In the genomic region with DNA sequence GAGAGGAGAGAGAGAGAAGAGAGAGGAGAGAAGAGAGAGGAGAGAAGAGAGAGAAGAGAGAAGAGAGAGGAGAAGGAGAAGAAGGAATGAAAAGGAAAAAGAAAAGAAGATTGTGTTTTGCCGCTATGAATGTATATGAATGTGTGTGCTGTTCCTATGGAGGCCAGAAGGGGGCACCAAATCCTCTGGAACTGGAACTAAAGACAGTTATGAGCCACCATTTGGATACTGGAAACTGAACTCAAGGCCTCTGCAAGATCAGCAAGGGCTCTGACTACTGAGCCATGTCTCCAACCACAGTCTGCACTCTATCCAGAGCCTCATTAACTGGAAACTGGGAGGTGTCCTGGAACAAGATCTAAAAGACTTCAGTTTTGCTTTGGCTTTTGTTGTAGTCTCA, we compare ENCODE assay signal across 9 mouse cellular contexts. TPM values are rescaled to one million over a fixed set of nuclear protein-coding genes. Genes with fewer than 3 reads are reported as not detected.
A peak's percentile ranks its signal among the peaks of the same experiment; 100 is the strongest.
DNase-seq lines count a peak whose midpoint lies in the region; ATAC-seq lines count a peak whose summit lies in the region.
"Had no signal": no experiment of that assay in that cellular context is flagged by ENCODE, and none has a peak within 500 bp of the region (broad histone marks: within the 10 kb centered on the region; RNA-seq: fewer than 3 reads in every experiment).

No protein-coding gene starts in this region.

- H3K4me1 ChIP-seq in liver, embryonic 11.5 days (replicated peaks; ENCODE audit: control insufficient read depth, insufficient read depth, low read length): peaks cover 22% of the 10 kb centered on the region

- no peak overlapping the region for H3K9ac ChIP-seq in liver, embryonic 11.5 days (ENCODE audit: low read depth, low read length)

- no peak overlapping the region for H3K27ac ChIP-seq in liver, embryonic 11.5 days (ENCODE audit: low read depth, low read length)

- H3K4me2 ChIP-seq in liver, embryonic 11.5 days: no peak overlapping the region

- H3K4me3 ChIP-seq in liver, embryonic 11.5 days (ENCODE audit: low read depth, low read length): no peak overlapping the region

- peak; percentile 44 for DNase-seq in liver
- no peak for DNase-seq in liver, embryonic 11.5 days (ENCODE audit: low spot score)
- peak; percentile 74 for DNase-seq in NIH3T3 (ENCODE audit: low read depth)
- DNase-seq in gastrocnemius, postnatal 25 days: no peak
- no peak for DNase-seq in cerebellum, adult 9-11 months
- no peak for DNase-seq in frontal cortex, postnatal 36 days (ENCODE audit: low spot score in 2 of 2)

- H3K36me3 ChIP-seq in liver, embryonic 11.5 days (ENCODE audit: control insufficient read depth, insufficient read depth, low read length): peaks cover 7% of the 10 kb centered on the region; the same call in 1 of the 2 replicates

- no peak for ATAC-seq in liver, embryonic 11.5 days (replicated peaks; ENCODE audit: low FRiP score)
- 0 out of 2 replicates have a peak, but pooled peaks have one; percentile 59 for ATAC-seq in erythroblast, adult 5-6 weeks (replicated peaks; ENCODE audit: low FRiP score, poor library complexity, severe bottlenecking)
- ATAC-seq in megakaryocyte-erythroid progenitor cell, adult 5-6 weeks (replicated peaks; ENCODE audit: low FRiP score, low TSS enrichment, poor library complexity, severe bottlenecking): 0 out of 2 replicates have a peak, but pooled peaks have one; percentile 42

- 57% methylated on average over 1 of the region's 1 CpGs for WGBS in liver, embryonic 11.5 days

- H3K27me3 ChIP-seq in liver, embryonic 11.5 days (replicated peaks; ENCODE audit: control insufficient read depth, insufficient read depth, low read length): no peaks in the 10 kb centered on the region

- no peaks in the 10 kb centered on the region for H3K9me3 ChIP-seq in liver, embryonic 11.5 days (ENCODE audit: control insufficient read depth, low read length)

RNA-seq across cellular contexts. Expression of a gene that starts 31.3 kb away (rescaled TPM):
- 0.08 and 0.09 TPM in 2 replicates for polyA plus RNA-seq in liver, embryonic 11.5 days (2014; fragmentation: Nextera tagmentation; extraction: Ambion mirVana)
- total RNA-seq in erythroblast, adult 5-6 weeks (2015; ENCODE audit: low replicate concordance): 0.63 TPM in 1 of 2 replicates, not detected in the other
- not detected in 2 replicates for total RNA-seq in erythroblast, adult 5-6 weeks (2017; ENCODE audit: low replicate concordance)
- not detected in 2 replicates for total RNA-seq in megakaryocyte-erythroid progenitor cell, adult 5-6 weeks (2014; fragmentation: Nextera tagmentation)
- total RNA-seq in megakaryocyte-erythroid progenitor cell, adult 5-6 weeks (2017): not detected in 2 replicates
- not detected for total RNA-seq in gastrocnemius, postnatal 25 days (2021)
- polyA plus RNA-seq: large intestine, adult 2 months had no signal

RNA-seq across cellular contexts. Expression of a gene that starts 32.1 kb away (rescaled TPM):
- 27.7 and 30.5 TPM in 2 replicates for polyA plus RNA-seq in liver, embryonic 11.5 days (2014; fragmentation: Nextera tagmentation; extraction: Ambion mirVana)
- total RNA-seq in erythroblast, adult 5-6 weeks (2015; ENCODE audit: low replicate concordance): 2.3 TPM in 1 of 2 replicates, not detected in the other
- 1.4 and 2.0 TPM in 2 replicates for total RNA-seq in erythroblast, adult 5-6 weeks (2017; ENCODE audit: low replicate concordance)
- total RNA-seq in megakaryocyte-erythroid progenitor cell, adult 5-6 weeks (2014; fragmentation: Nextera tagmentation): 26.2 and 41.2 TPM in 2 replicates
- total RNA-seq in megakaryocyte-erythroid progenitor cell, adult 5-6 weeks (2017): 1.4 and 3.5 TPM in 2 replicates
- 10 to 100 TPM; 20.0 to 20.7 TPM for total RNA-seq in gastrocnemius, postnatal 25 days (2021)

RNA-seq across cellular contexts. Expression of a gene that starts 43.3 kb away (rescaled TPM):
- 12.8 and 13.3 TPM in 2 replicates for polyA plus RNA-seq in liver, embryonic 11.5 days (2014; fragmentation: Nextera tagmentation; extraction: Ambion mirVana)
- total RNA-seq in erythroblast, adult 5-6 weeks (2015; ENCODE audit: low replicate concordance): 1.2 and 3.6 TPM in 2 replicates
- 3.7 and 4.5 TPM in 2 replicates for total RNA-seq in erythroblast, adult 5-6 weeks (2017; ENCODE audit: low replicate concordance)
- total RNA-seq in megakaryocyte-erythroid progenitor cell, adult 5-6 weeks (2014; fragmentation: Nextera tagmentation): 0.70 and 4.9 TPM in 2 replicates
- total RNA-seq in megakaryocyte-erythroid progenitor cell, adult 5-6 weeks (2017): 0.61 and 1.8 TPM in 2 replicates
- total RNA-seq in gastrocnemius, postnatal 25 days (2021): 1 to 10 TPM; 6.6 to 7.0 TPM

Comparison
In these comparisons a context has a peak if more than half of its experiments do, and no peak if none do; other contexts are left out.
1. DNase-seq: peak in liver (single experiment) and NIH3T3 (single experiment); none in liver, embryonic 11.5 days (single experiment), gastrocnemius, postnatal 25 days (single experiment), cerebellum, adult 9-11 months (single experiment) and frontal cortex, postnatal 36 days (0 of 2).